Mouse (Mus musculus) MEL (cell line): Measurements from ENCODE around the gene Nrip3. TPM values are rescaled to one million over a fixed set of nuclear protein-coding genes. Genes with fewer than 3 reads are reported as not detected.

ENCODE experiments used
- DNase-seq: peaks from one replicate; pipeline ENCODE4 v3.0.0; 2011; ENCODE audit warnings: low read depth, low spot score
- H3K27ac ChIP-seq: 2 replicates; pipeline ENCODE4 v1.5.1; 2012; ENCODE audit warnings: low read depth, mild to moderate bottlenecking, control low read depth, low read length, moderate library complexity; ENCODE audit not compliant: control insufficient read depth
- H3K27me3 ChIP-seq, 2 experiments: fragments of 150-350 bp in 1 of 2; sonication (generic) in 1 of 2; 2 replicates each; pipeline ENCODE4 v1.6.1; 2012; ENCODE audit warnings: low read length in 2 of 2, mild to moderate bottlenecking in 2 of 2, improper control_type of control experiment in 1 of 2, moderate library complexity in 1 of 2; ENCODE audit not compliant: insufficient read depth in 2 of 2, control insufficient read depth in 1 of 2
- H3K36me3 ChIP-seq, 2 experiments: 2 replicates each; pipeline ENCODE4 v1.6.1; 2012 to 2014; ENCODE audit warnings: low read length in 2 of 2, improper control_type of control experiment in 1 of 2, inconsistent platforms in 1 of 2, mild to moderate bottlenecking in 1 of 2; ENCODE audit not compliant: insufficient read depth in 2 of 2, control insufficient read depth in 1 of 2
- H3K4me1 ChIP-seq, 2 experiments: fragments of 150-350 bp in 1 of 2; sonication (generic) in 1 of 2; 2 replicates each; pipeline ENCODE4 v1.6.1; 2012; ENCODE audit warnings: low read length in 2 of 2, improper control_type of control experiment in 1 of 2, mild to moderate bottlenecking in 1 of 2; ENCODE audit not compliant: insufficient read depth in 2 of 2, control insufficient read depth in 1 of 2
- H3K4me3 ChIP-seq, 2 experiments: fragments of 150-350 bp in 1 of 2; sonication (generic) in 1 of 2; 2 replicates each; pipeline ENCODE4 v1.5.1; 2012; ENCODE audit warnings: low read depth in 2 of 2, low read length in 2 of 2, mild to moderate bottlenecking in 2 of 2, moderate library complexity in 2 of 2, control low read depth in 1 of 2, improper control_type of control experiment in 1 of 2; ENCODE audit not compliant: control insufficient read depth in 1 of 2, insufficient read depth in 1 of 2
- H3K79me2 ChIP-seq: 2 replicates; pipeline ENCODE4 v1.6.1; 2012; ENCODE audit warnings: mild to moderate bottlenecking, low read length, moderate library complexity; ENCODE audit not compliant: control insufficient read depth, poor library complexity, insufficient read depth
- H3K9ac ChIP-seq: 2 replicates; pipeline ENCODE4 v1.6.1; 2012; ENCODE audit warnings: low read depth, mild to moderate bottlenecking, control low read depth, low read length, moderate library complexity; ENCODE audit not compliant: control insufficient read depth, poor library complexity, severe bottlenecking
- H3K9me3 ChIP-seq: fragments of 150-350 bp; sonication (generic); replicated peaks from 2 replicates; pipeline ENCODE4 v1.6.1; 2012; ENCODE audit warnings: mild to moderate bottlenecking, low read length, improper control_type of control experiment, moderate library complexity; ENCODE audit not compliant: insufficient read depth
- CHD1 ChIP-seq: IDR thresholded peaks from 2 replicates; pipeline ENCODE4 v1.6.1; 2012; ENCODE audit warnings: low read depth, mild to moderate bottlenecking, inconsistent platforms, low read length, improper control_type of control experiment
- CHD2 ChIP-seq: IDR thresholded peaks from 2 replicates; pipeline ENCODE4 v1.6.1; 2011; ENCODE audit warnings: low read length, improper control_type of control experiment
- CTCF ChIP-seq, 3 experiments: IDR thresholded peaks in 2 of 3; conservative IDR thresholded peaks in 1 of 3; 2 replicates each; pipeline ENCODE4 v1.5.1; 2011 to 2012; ENCODE audit warnings: low read length in 3 of 3, low read depth in 2 of 3, mild to moderate bottlenecking in 2 of 3, improper control_type of control experiment in 1 of 3, inconsistent platforms in 1 of 3, mixed read lengths in 1 of 3, moderate library complexity in 1 of 3; ENCODE audit not compliant: control insufficient read depth in 1 of 3, insufficient read depth in 1 of 3, poor library complexity in 1 of 3, severe bottlenecking in 1 of 3
- E2F4 ChIP-seq: IDR thresholded peaks from 2 replicates; pipeline ENCODE4 v1.6.1; 2011; ENCODE audit warnings: low read depth, low read length, improper control_type of control experiment, borderline replicate concordance
- ELF1 ChIP-seq: IDR thresholded peaks from 2 replicates; pipeline ENCODE4 v1.6.1; 2014; ENCODE audit warnings: low read depth, mild to moderate bottlenecking, inconsistent platforms, low read length, improper control_type of control experiment, moderate library complexity
- EP300 ChIP-seq, 2 experiments: IDR thresholded peaks; 2 replicates each; pipeline ENCODE4 v1.6.1; 2011; ENCODE audit warnings: improper control_type of control experiment in 2 of 2, low read length in 2 of 2, low read depth in 1 of 2, mild to moderate bottlenecking in 1 of 2
- ETS1 ChIP-seq: IDR thresholded peaks from 2 replicates; pipeline ENCODE4 v1.6.1; 2012; ENCODE audit warnings: low read depth, mild to moderate bottlenecking, inconsistent platforms, low read length, improper control_type of control experiment, moderate library complexity
- GATA1 ChIP-seq: IDR thresholded peaks from 2 replicates; pipeline ENCODE4 v1.6.1; 2011; ENCODE audit warnings: low read depth, low read length, improper control_type of control experiment
- JUND ChIP-seq: IDR thresholded peaks from 2 replicates; pipeline ENCODE4 v1.6.1; 2011; ENCODE audit warnings: low read depth, mild to moderate bottlenecking, improper control_type of control experiment, low read length
- KAT2A ChIP-seq: conservative IDR thresholded peaks from 2 replicates; pipeline ENCODE4 v1.6.1; 2012; ENCODE audit warnings: low read depth, low read length, improper control_type of control experiment, inconsistent platforms
- MAFK ChIP-seq: IDR thresholded peaks from 2 replicates; pipeline ENCODE4 v1.6.1; 2011; ENCODE audit warnings: low read depth, mild to moderate bottlenecking, low read length, improper control_type of control experiment, borderline replicate concordance
- MAZ ChIP-seq: IDR thresholded peaks from 2 replicates; pipeline ENCODE4 v1.6.1; 2012; ENCODE audit warnings: low read depth, mild to moderate bottlenecking, inconsistent platforms, low read length, improper control_type of control experiment
- MXI1 ChIP-seq: IDR thresholded peaks from 2 replicates; pipeline ENCODE4 v1.6.1; 2011; ENCODE audit warnings: mild to moderate bottlenecking, low read depth, low read length, improper control_type of control experiment
- MYB ChIP-seq: IDR thresholded peaks from 2 replicates; pipeline ENCODE4 v1.6.1; 2011; ENCODE audit warnings: mild to moderate bottlenecking, low read depth, low read length, improper control_type of control experiment
- MYC ChIP-seq: IDR thresholded peaks from 2 replicates; pipeline ENCODE4 v1.6.1; 2011; ENCODE audit warnings: low read depth, mild to moderate bottlenecking, low read length, improper control_type of control experiment, moderate library complexity
- NELFE ChIP-seq: IDR thresholded peaks from 2 replicates; pipeline ENCODE4 v1.6.1; 2011; ENCODE audit warnings: low read depth, low read length, improper control_type of control experiment
- NRF1 ChIP-seq: IDR thresholded peaks from 2 replicates; pipeline ENCODE4 v1.6.1; 2014; ENCODE audit warnings: low read depth, mild to moderate bottlenecking, inconsistent platforms, low read length, improper control_type of control experiment, moderate library complexity; ENCODE audit not compliant: poor library complexity, insufficient read depth, severe bottlenecking
- POLR2A ChIP-seq, 2 experiments: IDR thresholded peaks; 2 replicates each; pipeline ENCODE4 v1.6.1; 2011 to 2012; ENCODE audit warnings: low read length in 2 of 2, mild to moderate bottlenecking in 2 of 2, control low read depth in 1 of 2, improper control_type of control experiment in 1 of 2, low read depth in 1 of 2, moderate library complexity in 1 of 2; ENCODE audit not compliant: control insufficient read depth in 1 of 2, insufficient read depth in 1 of 2, poor library complexity in 1 of 2
- POLR2AphosphoS2 ChIP-seq: IDR thresholded peaks from 2 replicates; pipeline ENCODE4 v1.6.1; 2011; ENCODE audit warnings: low read length, improper control_type of control experiment
- POLR2AphosphoS5 ChIP-seq: IDR thresholded peaks from 2 replicates; pipeline ENCODE4 v1.6.1; 2012; ENCODE audit warnings: low read depth, borderline replicate concordance, mild to moderate bottlenecking, inconsistent platforms, low read length, moderate library complexity, mixed read lengths
- RCOR1 ChIP-seq: IDR thresholded peaks from 2 replicates; pipeline ENCODE4 v1.6.1; 2012; ENCODE audit warnings: low read depth, mild to moderate bottlenecking, inconsistent platforms, low read length, improper control_type of control experiment
- SIN3A ChIP-seq: IDR thresholded peaks from 2 replicates; pipeline ENCODE4 v1.6.1; 2012; ENCODE audit warnings: low read length, improper control_type of control experiment, inconsistent platforms
- SMC3 ChIP-seq: IDR thresholded peaks from 2 replicates; pipeline ENCODE4 v1.6.1; 2011; ENCODE audit warnings: low read depth, low read length, improper control_type of control experiment
- TAL1 ChIP-seq: IDR thresholded peaks from 2 replicates; pipeline ENCODE4 v1.6.1; 2012; ENCODE audit warnings: mild to moderate bottlenecking, inconsistent platforms, low read length, moderate library complexity, mixed read lengths
- TBP ChIP-seq: IDR thresholded peaks from 2 replicates; pipeline ENCODE4 v1.8.0; 2011; ENCODE audit warnings: low read depth, low read length, improper control_type of control experiment
- TCF12 ChIP-seq: IDR thresholded peaks from 2 replicates; pipeline ENCODE4 v1.6.1; 2014; ENCODE audit warnings: low read depth, mild to moderate bottlenecking, inconsistent platforms, low read length, improper control_type of control experiment, moderate library complexity
- UBTF ChIP-seq: IDR thresholded peaks from 2 replicates; pipeline ENCODE4 v1.6.1; 2012; ENCODE audit warnings: low read depth, mild to moderate bottlenecking, inconsistent platforms, low read length, improper control_type of control experiment, moderate library complexity, borderline replicate concordance; ENCODE audit not compliant: insufficient read depth
- ZC3H11A ChIP-seq: IDR thresholded peaks from 2 replicates; pipeline ENCODE4 v1.6.1; 2012; ENCODE audit warnings: low read depth, mild to moderate bottlenecking, inconsistent platforms, low read length, improper control_type of control experiment
- ZKSCAN1 ChIP-seq: IDR thresholded peaks from 2 replicates; pipeline ENCODE4 v1.6.1; 2012; ENCODE audit warnings: low read depth, mild to moderate bottlenecking, inconsistent platforms, low read length, improper control_type of control experiment, moderate library complexity
- ZMIZ1 ChIP-seq: IDR thresholded peaks from 2 replicates; pipeline ENCODE4 v1.6.1; 2012; ENCODE audit warnings: low read depth, mild to moderate bottlenecking, inconsistent platforms, low read length, improper control_type of control experiment, moderate library complexity
- ZNF384 ChIP-seq: IDR thresholded peaks from 2 replicates; pipeline ENCODE4 v1.6.1; 2012; ENCODE audit warnings: low read depth, mild to moderate bottlenecking, inconsistent platforms, low read length, improper control_type of control experiment
- polyA plus RNA-seq, 2 experiments: library from polyadenylated mRNA; stranded (reverse) in 1 of 2; unstranded in 1 of 2; fragments of >175 nt in 1 of 2; fragments of >200 nt in 1 of 2; gene quantifications; 2 replicates each; pipeline versions ENCODE4 v1.2.1 to v1.2.4; 2012; ENCODE audit warnings: low replicate concordance in 2 of 2, low read depth in 1 of 2; ENCODE audit not compliant: insufficient read length in 2 of 2, insufficient read depth in 1 of 2, missing spikeins in 1 of 2
- total RNA-seq: library from RNA; depleted of rRNA; stranded (reverse); fragments of 300-350 nt; gene quantifications from 2 replicates; pipeline ENCODE4 v1.2.3, GENCODE M21; 2012

Gene Nrip3
- total and polyA plus RNA-seq, 3 experiments: not detected

DNA sequence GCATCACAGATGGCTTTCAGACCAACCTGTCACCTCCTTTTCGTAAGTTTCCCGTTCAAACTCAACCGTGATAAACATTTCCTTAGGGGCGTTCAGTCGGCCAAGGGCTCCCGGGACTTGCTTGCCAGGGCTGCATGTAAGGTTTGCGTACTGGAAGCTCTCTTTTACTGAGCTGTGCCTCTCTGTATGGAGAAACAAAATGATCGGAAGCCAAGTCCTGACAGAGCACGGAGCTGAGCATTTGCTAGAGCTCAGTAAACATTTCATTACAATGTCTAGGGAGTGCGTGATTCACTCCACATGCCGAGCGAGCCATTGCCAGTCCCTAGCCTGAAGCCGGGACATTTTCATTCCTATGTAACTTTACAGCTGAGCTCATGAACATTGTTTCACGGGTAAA lies 43.5 kb upstream of the Nrip3 start:
- DNase-seq: no peak
- no peaks in the 10 kb centered on the region for H3K4me1 ChIP-seq
- H3K9me3 ChIP-seq: no peaks in the 10 kb centered on the region
- H3K27me3 ChIP-seq: no peaks in the 10 kb centered on the region
- no peaks in the 10 kb centered on the region for H3K36me3 ChIP-seq
- H3K27ac ChIP-seq: no peak overlapping the region
- H3K9ac ChIP-seq: no peak overlapping the region
- H3K79me2 ChIP-seq: no peaks in the 10 kb centered on the region
- H3K4me3 ChIP-seq: no peak overlapping the region
- TF ChIP-seq POLR2AphosphoS2: no peak
- no peak for TF ChIP-seq POLR2AphosphoS5
- no peak for TF ChIP-seq ELF1
- TF ChIP-seq KAT2A: no peak
- no peak for TF ChIP-seq MYC
- no peak for TF ChIP-seq E2F4
- TF ChIP-seq ZC3H11A: no peak
- no peak for TF ChIP-seq SIN3A
- no peak for TF ChIP-seq MXI1
- no peak for TF ChIP-seq RCOR1
- no peak for TF ChIP-seq UBTF
- TF ChIP-seq MAFK: no peak
- no peak for TF ChIP-seq ETS1
- no peak for TF ChIP-seq CTCF (IDR thresholded peaks at IDR 0.05 in 2 of 3, conservative IDR thresholded peaks at IDR 0.05 in 1 of 3; ENCODE audit: control insufficient read depth in 1 of 3, insufficient read depth in 1 of 3, low read depth in 2 of 3, low read length in 3 of 3, poor library complexity in 1 of 3, severe bottlenecking in 1 of 3)
- no peak for TF ChIP-seq MYB
- no peak for TF ChIP-seq NELFE
- TF ChIP-seq TBP: no peak

DNA sequence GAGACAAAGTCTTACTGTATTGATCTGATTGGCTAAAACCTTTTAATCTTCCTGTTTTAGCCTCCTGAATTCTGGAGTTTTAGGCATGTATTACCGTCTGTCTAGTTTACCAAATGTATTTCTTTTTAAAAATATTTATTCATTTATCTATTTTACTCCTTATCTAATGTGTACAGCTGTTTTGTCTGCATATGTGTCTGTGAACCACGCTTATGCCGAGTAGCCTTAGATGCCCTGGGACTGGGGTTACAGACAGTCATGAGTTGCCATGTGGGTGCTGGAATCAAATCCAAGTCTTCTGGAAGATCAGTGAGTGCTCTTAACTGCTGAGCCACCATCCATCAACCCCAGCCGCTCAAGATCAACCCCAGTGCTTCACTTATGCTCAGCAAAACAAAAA lies 36.8 kb upstream of the Nrip3 start:
- TF ChIP-seq CHD2: no peak
- no peak for TF ChIP-seq POLR2AphosphoS2
- TF ChIP-seq MXI1: peak; percentile 51; the same call in 1 of the 2 replicates
- TF ChIP-seq KAT2A: no peak
- TF ChIP-seq SMC3: no peak
- no peak for TF ChIP-seq POLR2A (IDR thresholded peaks at IDR 0.05; ENCODE audit: control insufficient read depth in 1 of 2, insufficient read depth in 1 of 2, low read depth in 1 of 2, low read length in 2 of 2, poor library complexity in 1 of 2)
- TF ChIP-seq ETS1: peak; percentile 93
- no peak; the same call in 1 of the 2 replicates for TF ChIP-seq ZKSCAN1
- peak; percentile 85 for TF ChIP-seq GATA1
- 0 out of 2 replicates have a peak, but pooled peaks have one; percentile 16 for TF ChIP-seq ZNF384
- 0 out of 2 replicates have a peak, but pooled peaks have one; percentile 33 for TF ChIP-seq RCOR1
- TF ChIP-seq TCF12: peak; percentile 91
- no peak for TF ChIP-seq NRF1
- no peak for TF ChIP-seq ELF1
- no peak for TF ChIP-seq CHD1
- TF ChIP-seq SIN3A: peak; percentile 43; the same call in 1 of the 2 replicates
- no peak for TF ChIP-seq MAZ
- TF ChIP-seq ZMIZ1: no peak
- peak; percentile 63; the same call in 1 of the 2 replicates for TF ChIP-seq MYC
- no peak for TF ChIP-seq POLR2AphosphoS5
- peak; percentile 71 for TF ChIP-seq TAL1
- TF ChIP-seq EP300 (IDR thresholded peaks at IDR 0.05; ENCODE audit: low read depth in 1 of 2, low read length in 2 of 2): peak in 1 of 2 experiments; percentile 79; a peak in 3 of 4 replicates
- no peak for TF ChIP-seq JUND
- Histone ChIP-seq H3K9ac (no peak overlapping the region), H3K9me3 (no peaks in the 10 kb centered on the region), H3K4me1 (peaks cover 19 to 23% of the 10 kb centered on the region in 2 experiments), H3K27ac (no peak overlapping the region), H3K4me3 (peak overlapping the region in 1 of 2 experiments; percentile 11; a peak in 1 of 4 replicates), H3K36me3 (peaks cover 0 to 22% of the 10 kb centered on the region in 2 experiments; a peak in 2 of 4 replicates), H3K27me3 (no peaks in the 10 kb centered on the region), H3K79me2 (no peaks in the 10 kb centered on the region)
- DNase-seq: peak; percentile 61
